Mouse (Mus musculus): Measurements from ENCODE around the gene Exosc1.

Exosc1 gene

GRCm38 (mm10) chr19:41913774-41914591, 19.2 kb downstream of the Exosc1 start:
- no peak for DNase-seq (ENCODE audit: low spot score)

- peak; percentile 31 for DNase-seq (ENCODE audit: low spot score)
Observed at GRCm38 (mm10) chr19:41912121-41913080, 20.8 kb downstream of the Exosc1 start.

GRCm38 (mm10) chr19:41911178-41912073, 21.8 kb downstream of the Exosc1 start, which contains the start of gene Pgam1:
TSS of gene Pgam1 (plus strand) at chr19:41911923.
- DNase-seq (ENCODE audit: low spot score), result peak; percentile 98

GRCm38 (mm10) chr19:41910396-41910795, 22.8 kb downstream of the Exosc1 start:
- no peak for DNase-seq (ENCODE audit: low spot score)

- DNase-seq (ENCODE audit: low spot score), result no peak
Observed at GRCm38 (mm10) chr19:41908736-41909135, 24.5 kb downstream of the Exosc1 start.

- no peak for DNase-seq (ENCODE audit: low spot score)
Observed at GRCm38 (mm10) chr19:41907079-41907760, 26.0 kb downstream of the Exosc1 start.

GRCm38 (mm10) chr19:41906311-41907078, 26.7 kb downstream of the Exosc1 start:
- DNase-seq (ENCODE audit: low spot score), result no peak

- no peak for DNase-seq (ENCODE audit: low spot score)
Observed at GRCm38 (mm10) chr19:41905246-41905645, 28.0 kb downstream of the Exosc1 start.

- DNase-seq (ENCODE audit: low spot score), result no peak
Observed at GRCm38 (mm10) chr19:41902848-41903593, 30.2 kb downstream of the Exosc1 start.

GRCm38 (mm10) chr19:41901696-41902095, 31.5 kb downstream of the Exosc1 start:
- peak; percentile 36 for DNase-seq (ENCODE audit: low spot score)

GRCm38 (mm10) chr19:41900495-41901090, 32.6 kb downstream of the Exosc1 start:
- DNase-seq (ENCODE audit: low spot score), result peak; percentile 28

- peak; percentile 35 for DNase-seq (ENCODE audit: low spot score)
Observed at GRCm38 (mm10) chr19:41898860-41899259, 34.4 kb downstream of the Exosc1 start.

- DNase-seq (ENCODE audit: low spot score), result no peak
Observed at GRCm38 (mm10) chr19:41896319-41896711, 36.9 kb downstream of the Exosc1 start.

GRCm38 (mm10) chr19:41895460-41896318, 37.5 kb downstream of the Exosc1 start, which contains the start of gene Rrp12:
TSS of gene Rrp12 (minus strand) at chr19:41896173.
- peak; percentile 91 for DNase-seq (ENCODE audit: low spot score)

GRCm38 (mm10) chr19:41894959-41895358, 38.3 kb downstream of the Exosc1 start:
- DNase-seq (ENCODE audit: low spot score), result no peak

- no peak for DNase-seq (ENCODE audit: low spot score)
Observed at GRCm38 (mm10) chr19:41888191-41888590, 45.0 kb downstream of the Exosc1 start.

- no peak for DNase-seq (ENCODE audit: low spot score)
Observed at GRCm38 (mm10) chr19:41883882-41884281, 49.3 kb downstream of the Exosc1 start.

GRCm38 (mm10) chr19:41881842-41882241, 51.4 kb downstream of the Exosc1 start:
- no peak for DNase-seq (ENCODE audit: low spot score)
